Mouse (Mus musculus) kidney, adult 10 weeks (tissue): Measurements from ENCODE around the gene Jph4. TPM values are rescaled to one million over a fixed set of nuclear protein-coding genes. Genes with fewer than 3 reads are reported as not detected.

Experiments
- polyA plus RNA-seq: library from polyadenylated mRNA; stranded (reverse); fragments of 350-450 nt; fragmentation: Illumina TruSeq; extraction: RNeasy Lipid Tissue Mini Kit (QIAGEN cat#74804); gene quantifications from one replicate; pipeline ENCODE4 v1.2.3, GENCODE M21; 2014; ENCODE audit warnings: low read depth, low replicate concordance

Jph4 gene
- polyA plus RNA-seq = not detected

GRCm38 (mm10) chr14:55116425-55117200, at the start of gene Jph4:
Gene Jph4, minus strand, starts transcription at chr14:55116935.

DNA sequence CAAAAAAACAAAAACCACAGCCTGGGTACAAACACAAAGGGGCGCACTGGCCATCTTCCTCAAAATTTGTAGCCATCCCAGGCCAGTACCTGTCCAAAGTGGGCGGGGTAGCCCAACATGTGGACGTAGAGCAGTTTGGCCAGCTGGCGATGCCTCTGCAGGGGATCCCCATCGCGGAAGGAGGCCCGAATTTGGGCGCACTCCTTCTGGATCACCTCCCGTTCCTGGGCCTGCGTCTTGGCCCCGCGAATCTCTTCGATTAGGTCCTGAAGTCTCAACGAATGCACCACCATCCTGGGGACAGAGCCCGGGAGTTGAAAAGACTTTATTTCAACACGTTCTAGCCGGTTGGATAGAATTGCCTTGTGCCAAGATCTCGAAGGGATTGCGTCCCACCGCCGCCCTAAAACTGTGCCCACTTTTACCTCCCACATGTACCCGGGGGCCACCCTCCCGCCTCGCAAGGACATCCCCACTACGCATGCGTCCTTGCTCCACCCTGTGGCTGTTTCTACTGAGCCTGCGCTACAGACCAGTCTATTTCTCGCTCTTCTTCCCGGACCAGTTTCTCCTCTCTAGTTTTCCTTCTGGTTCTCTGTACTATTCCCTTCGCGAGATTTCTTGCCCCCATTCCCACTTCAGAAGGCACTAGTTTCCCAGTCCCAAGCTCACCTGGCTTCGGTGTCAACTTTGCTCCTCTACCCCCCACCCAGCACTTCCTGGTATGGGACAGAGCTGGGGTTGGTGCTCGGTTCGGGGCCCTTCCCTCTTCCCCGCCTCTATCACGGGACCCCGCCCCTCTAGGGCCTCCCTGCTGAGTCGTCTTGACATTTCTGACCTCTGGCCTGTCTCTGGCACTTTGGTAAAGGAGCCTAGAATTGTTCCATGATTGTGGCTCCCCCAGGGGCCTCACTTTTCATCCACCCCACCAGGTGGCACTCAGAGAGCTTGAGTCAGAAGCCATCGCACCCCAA, 10.6 kb downstream of the Jph4 start, which contains the start of gene Ap1g2:
TSS of gene Ap1g2 (minus strand) at position 758 of the 974 bp plus-strand sequence.

DNA sequence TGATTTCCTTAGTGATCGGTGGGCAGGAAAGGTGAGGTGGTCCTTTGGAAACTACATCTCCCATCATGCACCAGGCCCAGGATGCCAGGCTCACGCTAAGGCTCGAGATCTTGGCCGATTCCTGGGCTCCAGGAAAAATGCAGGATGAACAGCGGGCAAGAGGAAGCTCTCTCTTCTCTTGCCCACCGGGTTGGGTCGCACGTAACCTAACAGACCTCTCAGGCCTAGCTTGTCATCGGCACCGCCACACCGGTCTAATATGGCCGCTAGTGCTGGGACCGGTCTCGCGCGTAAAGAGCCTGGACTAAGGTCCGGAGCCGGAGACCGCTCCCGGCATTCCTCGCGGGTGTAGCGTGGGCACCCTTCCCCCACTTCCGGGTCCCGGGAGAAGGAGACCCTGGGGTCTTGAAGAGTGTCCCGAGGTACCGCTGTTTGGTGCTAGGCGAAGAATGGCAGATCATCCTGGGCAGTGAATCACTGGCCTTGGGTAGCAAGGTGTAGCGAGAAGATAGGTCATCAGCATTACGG, 22.0 kb downstream of the Jph4 start, which contains the start of gene Thtpa:
TSS of gene Thtpa (plus strand) at position 81 of the 528 bp plus-strand sequence.

DNA sequence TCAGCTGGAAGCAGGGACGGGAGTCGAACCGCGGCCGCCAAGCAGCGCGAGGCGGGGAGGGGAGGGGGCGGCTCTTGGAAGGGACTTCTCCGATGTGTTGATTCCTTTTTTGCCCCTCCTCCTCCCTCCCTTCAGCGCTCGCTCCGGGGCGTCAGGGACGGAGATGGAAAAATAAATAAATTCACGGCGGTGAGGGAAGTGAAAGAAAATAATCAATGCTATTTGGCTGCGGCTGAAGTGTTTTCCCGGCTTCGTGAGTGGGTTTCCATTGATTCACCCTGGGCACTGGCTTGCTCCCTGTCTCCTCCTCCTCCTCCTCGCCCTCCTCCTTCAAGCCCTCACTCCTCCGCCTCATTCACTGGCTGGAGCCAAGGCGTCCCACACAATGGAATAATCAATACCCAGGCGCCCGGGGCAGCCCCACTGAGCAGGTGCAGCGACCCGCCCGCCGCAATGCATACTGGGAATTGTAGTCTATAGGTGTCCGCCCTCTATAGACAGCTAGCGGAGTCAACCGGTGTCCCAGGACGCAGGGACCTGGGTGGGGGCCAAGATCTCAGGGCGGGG, 24.6 kb downstream of the Jph4 start, which contains the start of gene Zfhx2:
TSS of gene Zfhx2 (minus strand) at position 314 of the 567 bp plus-strand sequence.

Other genes with a start within 250 kb of the Jph4 start
- gene Homez, start 246.0 kb downstream of the Jph4 start, polyA plus RNA-seq = 14.8 TPM
- 11.4 TPM for gene Ppp1r3e, start 239.4 kb downstream of the Jph4 start, polyA plus RNA-seq
- gene Bcl2l2, start 233.6 kb downstream of the Jph4 start, polyA plus RNA-seq = 15.8 TPM
- not detected for gene Gm20521, start 233.5 kb downstream of the Jph4 start, polyA plus RNA-seq
- gene Pabpn1, start 224.4 kb downstream of the Jph4 start, polyA plus RNA-seq = 28.3 TPM
- gene Slc22a17, start 203.8 kb downstream of the Jph4 start, polyA plus RNA-seq = 0.40 TPM
- gene Efs, start 190.8 kb downstream of the Jph4 start, polyA plus RNA-seq = not detected
- gene Il25, start 184.2 kb downstream of the Jph4 start, polyA plus RNA-seq = not detected
- gene Cmtm5, start 180.7 kb downstream of the Jph4 start, polyA plus RNA-seq = not detected
- not detected for gene Myh6, start 150.0 kb downstream of the Jph4 start, polyA plus RNA-seq
- gene Gm17428, start 140.0 kb downstream of the Jph4 start, polyA plus RNA-seq = not detected
- not detected for gene Myh7, start 122.3 kb downstream of the Jph4 start, polyA plus RNA-seq
- gene Ngdn, start 101.5 kb downstream of the Jph4 start, polyA plus RNA-seq = 2.6 TPM
- gene Zfhx2, start 24.6 kb downstream of the Jph4 start, polyA plus RNA-seq = 0.36 TPM
- gene Thtpa, start 22.2 kb downstream of the Jph4 start, polyA plus RNA-seq = 9.5 TPM
- gene Ap1g2, start 10.3 kb downstream of the Jph4 start, polyA plus RNA-seq = 3.4 TPM
- gene Dhrs2, start 105.1 kb upstream of the Jph4 start, polyA plus RNA-seq = not detected